Mouse (Mus musculus) MEL (cell line): ENCODE measurements at regions not wholly inside any gene's neighbourhood (a gene's known extent, or its start where the extent isn't known, plus 50 kb on each side); places are given as distances from the start of the nearest gene placed in this dataset.

Source experiments
- DNase-seq: peaks from one replicate; pipeline ENCODE4 v3.0.0; 2011; ENCODE audit warnings: low read depth, low spot score
- H3K27ac ChIP-seq: 2 replicates; pipeline ENCODE4 v1.5.1; 2012; ENCODE audit warnings: low read depth, mild to moderate bottlenecking, control low read depth, low read length, moderate library complexity; ENCODE audit not compliant: control insufficient read depth
- H3K27me3 ChIP-seq, 2 experiments: fragments of 150-350 bp in 1 of 2; sonication (generic) in 1 of 2; 2 replicates each; pipeline ENCODE4 v1.6.1; 2012; ENCODE audit warnings: low read length in 2 of 2, mild to moderate bottlenecking in 2 of 2, improper control_type of control experiment in 1 of 2, moderate library complexity in 1 of 2; ENCODE audit not compliant: insufficient read depth in 2 of 2, control insufficient read depth in 1 of 2
- H3K36me3 ChIP-seq, 2 experiments: 2 replicates each; pipeline ENCODE4 v1.6.1; 2012 to 2014; ENCODE audit warnings: low read length in 2 of 2, improper control_type of control experiment in 1 of 2, inconsistent platforms in 1 of 2, mild to moderate bottlenecking in 1 of 2; ENCODE audit not compliant: insufficient read depth in 2 of 2, control insufficient read depth in 1 of 2
- H3K4me1 ChIP-seq, 2 experiments: fragments of 150-350 bp in 1 of 2; sonication (generic) in 1 of 2; 2 replicates each; pipeline ENCODE4 v1.6.1; 2012; ENCODE audit warnings: low read length in 2 of 2, improper control_type of control experiment in 1 of 2, mild to moderate bottlenecking in 1 of 2; ENCODE audit not compliant: insufficient read depth in 2 of 2, control insufficient read depth in 1 of 2
- H3K4me3 ChIP-seq, 2 experiments: fragments of 150-350 bp in 1 of 2; sonication (generic) in 1 of 2; 2 replicates each; pipeline ENCODE4 v1.5.1; 2012; ENCODE audit warnings: low read depth in 2 of 2, low read length in 2 of 2, mild to moderate bottlenecking in 2 of 2, moderate library complexity in 2 of 2, control low read depth in 1 of 2, improper control_type of control experiment in 1 of 2; ENCODE audit not compliant: control insufficient read depth in 1 of 2, insufficient read depth in 1 of 2
- H3K79me2 ChIP-seq: 2 replicates; pipeline ENCODE4 v1.6.1; 2012; ENCODE audit warnings: mild to moderate bottlenecking, low read length, moderate library complexity; ENCODE audit not compliant: control insufficient read depth, poor library complexity, insufficient read depth
- H3K9ac ChIP-seq: 2 replicates; pipeline ENCODE4 v1.6.1; 2012; ENCODE audit warnings: low read depth, mild to moderate bottlenecking, control low read depth, low read length, moderate library complexity; ENCODE audit not compliant: control insufficient read depth, poor library complexity, severe bottlenecking
- H3K9me3 ChIP-seq: fragments of 150-350 bp; sonication (generic); replicated peaks from 2 replicates; pipeline ENCODE4 v1.6.1; 2012; ENCODE audit warnings: mild to moderate bottlenecking, low read length, improper control_type of control experiment, moderate library complexity; ENCODE audit not compliant: insufficient read depth
- BHLHE40 ChIP-seq: IDR thresholded peaks from 2 replicates; pipeline ENCODE4 v1.6.1; 2012; ENCODE audit warnings: low read depth, mild to moderate bottlenecking, inconsistent platforms, low read length, improper control_type of control experiment, borderline replicate concordance
- E2F4 ChIP-seq: IDR thresholded peaks from 2 replicates; pipeline ENCODE4 v1.6.1; 2011; ENCODE audit warnings: low read depth, low read length, improper control_type of control experiment, borderline replicate concordance
- EP300 ChIP-seq, 2 experiments: IDR thresholded peaks; 2 replicates each; pipeline ENCODE4 v1.6.1; 2011; ENCODE audit warnings: improper control_type of control experiment in 2 of 2, low read length in 2 of 2, low read depth in 1 of 2, mild to moderate bottlenecking in 1 of 2
- GATA1 ChIP-seq: IDR thresholded peaks from 2 replicates; pipeline ENCODE4 v1.6.1; 2011; ENCODE audit warnings: low read depth, low read length, improper control_type of control experiment
- HCFC1 ChIP-seq: IDR thresholded peaks from 2 replicates; pipeline ENCODE4 v1.6.1; 2012; ENCODE audit warnings: low read depth, mild to moderate bottlenecking, inconsistent platforms, low read length, improper control_type of control experiment, moderate library complexity
- KAT2A ChIP-seq: conservative IDR thresholded peaks from 2 replicates; pipeline ENCODE4 v1.6.1; 2012; ENCODE audit warnings: low read depth, low read length, improper control_type of control experiment, inconsistent platforms
- MAX ChIP-seq: IDR thresholded peaks from 2 replicates; pipeline ENCODE4 v1.6.1; 2011; ENCODE audit warnings: low read length, improper control_type of control experiment
- MXI1 ChIP-seq: IDR thresholded peaks from 2 replicates; pipeline ENCODE4 v1.6.1; 2011; ENCODE audit warnings: mild to moderate bottlenecking, low read depth, low read length, improper control_type of control experiment
- MYB ChIP-seq: IDR thresholded peaks from 2 replicates; pipeline ENCODE4 v1.6.1; 2011; ENCODE audit warnings: mild to moderate bottlenecking, low read depth, low read length, improper control_type of control experiment
- MYC ChIP-seq: IDR thresholded peaks from 2 replicates; pipeline ENCODE4 v1.6.1; 2011; ENCODE audit warnings: low read depth, mild to moderate bottlenecking, low read length, improper control_type of control experiment, moderate library complexity
- NRF1 ChIP-seq: IDR thresholded peaks from 2 replicates; pipeline ENCODE4 v1.6.1; 2014; ENCODE audit warnings: low read depth, mild to moderate bottlenecking, inconsistent platforms, low read length, improper control_type of control experiment, moderate library complexity; ENCODE audit not compliant: poor library complexity, insufficient read depth, severe bottlenecking
- POLR2A ChIP-seq, 2 experiments: IDR thresholded peaks; 2 replicates each; pipeline ENCODE4 v1.6.1; 2011 to 2012; ENCODE audit warnings: low read length in 2 of 2, mild to moderate bottlenecking in 2 of 2, control low read depth in 1 of 2, improper control_type of control experiment in 1 of 2, low read depth in 1 of 2, moderate library complexity in 1 of 2; ENCODE audit not compliant: control insufficient read depth in 1 of 2, insufficient read depth in 1 of 2, poor library complexity in 1 of 2
- POLR2AphosphoS2 ChIP-seq: IDR thresholded peaks from 2 replicates; pipeline ENCODE4 v1.6.1; 2011; ENCODE audit warnings: low read length, improper control_type of control experiment
- RAD21 ChIP-seq: IDR thresholded peaks from 2 replicates; pipeline ENCODE4 v1.6.1; 2011; ENCODE audit warnings: mild to moderate bottlenecking, low read depth, low read length, improper control_type of control experiment
- SMC3 ChIP-seq: IDR thresholded peaks from 2 replicates; pipeline ENCODE4 v1.6.1; 2011; ENCODE audit warnings: low read depth, low read length, improper control_type of control experiment
- TAL1 ChIP-seq: IDR thresholded peaks from 2 replicates; pipeline ENCODE4 v1.6.1; 2012; ENCODE audit warnings: mild to moderate bottlenecking, inconsistent platforms, low read length, moderate library complexity, mixed read lengths
- UBTF ChIP-seq: IDR thresholded peaks from 2 replicates; pipeline ENCODE4 v1.6.1; 2012; ENCODE audit warnings: low read depth, mild to moderate bottlenecking, inconsistent platforms, low read length, improper control_type of control experiment, moderate library complexity, borderline replicate concordance; ENCODE audit not compliant: insufficient read depth
- USF1 ChIP-seq: IDR thresholded peaks from 2 replicates; pipeline ENCODE4 v1.6.1; 2014; ENCODE audit warnings: low read depth, mild to moderate bottlenecking, inconsistent platforms, low read length, improper control_type of control experiment, moderate library complexity
- USF2 ChIP-seq, 2 experiments: IDR thresholded peaks; 2 replicates each; pipeline ENCODE4 v1.6.1; 2011 to 2012; ENCODE audit warnings: improper control_type of control experiment in 2 of 2, low read length in 2 of 2, borderline replicate concordance in 1 of 2, inconsistent platforms in 1 of 2, low read depth in 1 of 2, mild to moderate bottlenecking in 1 of 2; ENCODE audit not compliant: insufficient read depth in 1 of 2
- ZKSCAN1 ChIP-seq: IDR thresholded peaks from 2 replicates; pipeline ENCODE4 v1.6.1; 2012; ENCODE audit warnings: low read depth, mild to moderate bottlenecking, inconsistent platforms, low read length, improper control_type of control experiment, moderate library complexity
- ZMIZ1 ChIP-seq: IDR thresholded peaks from 2 replicates; pipeline ENCODE4 v1.6.1; 2012; ENCODE audit warnings: low read depth, mild to moderate bottlenecking, inconsistent platforms, low read length, improper control_type of control experiment, moderate library complexity

DNA sequence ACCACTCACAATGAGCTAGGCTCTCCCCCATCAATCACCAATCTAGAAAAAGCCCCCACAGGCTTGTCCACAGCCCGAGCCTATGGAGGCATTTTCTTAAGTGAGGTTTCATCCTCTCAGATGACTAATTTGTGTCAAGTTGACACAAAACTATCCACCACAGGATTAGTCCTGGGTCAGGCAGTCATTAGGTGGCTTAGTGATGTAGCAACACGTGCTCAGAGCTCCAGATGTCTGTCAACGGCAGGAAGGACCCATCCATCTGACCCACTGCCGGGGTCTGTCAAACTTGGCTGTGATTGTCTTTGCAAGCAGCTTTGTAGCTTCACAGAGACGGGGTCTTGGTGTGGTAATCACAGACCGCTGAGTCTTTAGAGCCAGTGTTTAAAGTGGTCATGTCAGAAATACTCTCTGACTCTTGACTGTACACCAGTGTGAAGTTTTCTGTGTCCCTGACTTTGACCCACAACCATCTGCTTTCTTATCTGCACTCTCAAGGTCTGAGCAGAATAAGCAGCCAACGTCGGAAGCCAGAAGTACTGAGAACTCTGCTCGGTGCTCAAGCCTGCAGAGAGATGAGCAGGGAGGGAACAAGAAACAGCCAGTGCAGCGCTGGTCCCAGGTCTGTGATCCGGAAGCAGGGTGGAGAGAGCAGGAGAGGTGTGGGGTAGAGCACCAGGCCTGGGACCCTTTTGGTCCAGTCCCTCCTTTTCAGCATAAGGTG lies 131.6 kb upstream of the Nfe2l3 start:
- Histone ChIP-seq H3K36me3 (no peaks in the 10 kb centered on the region), H3K9me3 (no peaks in the 10 kb centered on the region), H3K79me2 (no peaks in the 10 kb centered on the region), H3K27ac (no peak overlapping the region), H3K9ac (no peak overlapping the region), H3K27me3 (peaks cover 0 to 10% of the 10 kb centered on the region in 2 experiments), H3K4me1 (no peaks in the 10 kb centered on the region), H3K4me3 (no peak overlapping the region)
- no peak for TF ChIP-seq POLR2AphosphoS2
- no peak for TF ChIP-seq KAT2A
- TF ChIP-seq ZKSCAN1 = no peak
- no peak for TF ChIP-seq MYB
- no peak for TF ChIP-seq USF2 (IDR thresholded peaks at IDR 0.05; ENCODE audit: borderline replicate concordance in 1 of 2, insufficient read depth in 1 of 2, low read depth in 1 of 2, low read length in 2 of 2)
- no peak for TF ChIP-seq MAX
- TF ChIP-seq USF1 = no peak
- TF ChIP-seq HCFC1 = no peak
- TF ChIP-seq POLR2A (IDR thresholded peaks at IDR 0.05; ENCODE audit: control insufficient read depth in 1 of 2, insufficient read depth in 1 of 2, low read depth in 1 of 2, low read length in 2 of 2, poor library complexity in 1 of 2) = no peak
- no peak for TF ChIP-seq MYC
- no peak for TF ChIP-seq MXI1
- TF ChIP-seq BHLHE40 = no peak
- TF ChIP-seq UBTF = no peak
- TF ChIP-seq SMC3 = no peak
- TF ChIP-seq E2F4 = no peak
- no peak for TF ChIP-seq TAL1
- TF ChIP-seq GATA1 = no peak
- no peak for TF ChIP-seq EP300 (IDR thresholded peaks at IDR 0.05; ENCODE audit: low read depth in 1 of 2, low read length in 2 of 2)
- no peak for TF ChIP-seq ZMIZ1
- TF ChIP-seq RAD21 = no peak
- no peak for DNase-seq

- H3K36me3 ChIP-seq = no peaks in the 10 kb centered on the region
- no peak overlapping the region for H3K4me3 ChIP-seq
- H3K9me3 ChIP-seq = no peaks in the 10 kb centered on the region
- no peak for TF ChIP-seq NRF1
- no peak for DNase-seq
- no peak overlapping the region for H3K27ac ChIP-seq
- H3K27me3 ChIP-seq = peaks cover 0 to 10% of the 10 kb centered on the region in 2 experiments
- no peak overlapping the region for H3K9ac ChIP-seq
- H3K4me1 ChIP-seq = no peaks in the 10 kb centered on the region
- H3K79me2 ChIP-seq = no peaks in the 10 kb centered on the region
These were observed 130.6 kb upstream of the Nfe2l3 start for GRCm38 (mm10) chr6:51301831-51302230.
